Mouse (Mus musculus) layer of hippocampus, adult 8-10 months (tissue): ENCODE data around the gene 4930415O20Rik. TPM values are rescaled to one million over a fixed set of nuclear protein-coding genes. Genes with fewer than 3 reads are reported as not detected.

Source experiments
- DNase-seq, 2 experiments: peaks; one replicate each; pipeline ENCODE4 v3.0.0; 2022; ENCODE audit warnings: low spot score in 2 of 2
- total RNA-seq, 4 experiments: library from RNA; stranded (reverse); gene quantifications; 2 replicates each; pipeline ENCODE4 v1.2.4; 2022

The 4930415O20Rik gene
- total RNA-seq, 4 experiments from 2014 or later, result not detected

DNA sequence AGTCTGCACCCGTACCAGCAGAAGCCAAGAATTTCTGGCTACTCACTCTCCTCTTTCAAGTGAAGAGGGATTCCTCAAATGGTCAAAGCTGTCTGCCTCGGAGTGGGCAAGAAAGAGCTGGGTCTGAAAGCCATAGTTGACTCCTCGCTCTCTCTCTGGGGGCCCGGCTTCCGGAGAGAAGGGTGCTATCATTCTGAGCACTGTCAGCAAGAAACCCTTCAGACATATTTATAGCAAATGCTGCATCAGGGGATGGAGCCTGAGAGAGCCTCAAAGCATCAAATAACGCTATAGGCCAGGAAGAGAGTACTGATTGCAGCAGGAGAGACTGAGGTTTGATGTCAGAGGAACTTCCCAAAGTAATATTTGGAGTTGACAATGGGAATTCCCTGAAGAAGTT lies 58.7 kb downstream of the 4930415O20Rik start:
- no peak for DNase-seq

DNA sequence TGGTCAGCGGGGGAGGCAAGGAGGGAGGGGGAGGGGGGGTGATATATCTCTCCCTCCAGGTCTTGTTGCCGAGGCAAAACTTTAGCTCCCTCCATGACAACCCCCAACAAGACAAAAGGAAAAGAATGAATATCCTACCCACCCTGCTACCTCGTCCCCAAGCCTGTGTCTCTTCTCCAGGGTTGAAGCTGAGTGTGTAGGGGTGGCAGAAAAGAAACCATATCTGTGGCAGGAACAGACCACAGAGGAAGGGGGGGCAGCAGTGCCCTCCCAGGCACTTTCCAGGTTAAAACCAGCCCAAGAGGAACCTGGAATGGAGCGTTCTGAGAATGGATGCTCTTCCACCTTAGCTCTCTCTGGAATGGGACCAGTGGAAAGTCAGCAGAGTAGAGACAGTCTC lies 59.7 kb downstream of the 4930415O20Rik start, which contains the start of gene Cacnb3:
Gene Cacnb3 (plus strand): TSS at position 301 of the 400 bp plus-strand sequence.
- no peak for DNase-seq

DNA sequence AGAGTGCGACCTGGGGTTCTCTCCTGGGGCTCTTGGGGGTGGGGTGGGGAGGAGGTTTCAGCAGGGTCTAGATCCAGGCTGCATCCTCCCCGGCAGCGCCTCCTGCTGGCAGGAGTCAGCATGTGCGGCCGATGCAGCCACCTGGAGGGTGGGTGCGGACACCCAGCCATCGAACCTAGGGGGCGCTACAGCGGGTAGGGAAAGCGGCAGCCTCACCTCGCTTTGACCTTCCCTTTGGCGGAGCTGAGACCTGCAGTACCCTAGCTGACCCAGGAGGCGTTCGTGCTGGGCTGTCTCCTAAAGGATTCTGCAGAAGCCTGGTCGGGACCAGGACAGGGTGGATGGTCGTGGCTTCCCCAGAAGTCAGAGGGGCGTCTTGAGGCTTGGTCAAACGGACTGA lies 60.7 kb downstream of the 4930415O20Rik start:
- DNase-seq, result no peak

DNA sequence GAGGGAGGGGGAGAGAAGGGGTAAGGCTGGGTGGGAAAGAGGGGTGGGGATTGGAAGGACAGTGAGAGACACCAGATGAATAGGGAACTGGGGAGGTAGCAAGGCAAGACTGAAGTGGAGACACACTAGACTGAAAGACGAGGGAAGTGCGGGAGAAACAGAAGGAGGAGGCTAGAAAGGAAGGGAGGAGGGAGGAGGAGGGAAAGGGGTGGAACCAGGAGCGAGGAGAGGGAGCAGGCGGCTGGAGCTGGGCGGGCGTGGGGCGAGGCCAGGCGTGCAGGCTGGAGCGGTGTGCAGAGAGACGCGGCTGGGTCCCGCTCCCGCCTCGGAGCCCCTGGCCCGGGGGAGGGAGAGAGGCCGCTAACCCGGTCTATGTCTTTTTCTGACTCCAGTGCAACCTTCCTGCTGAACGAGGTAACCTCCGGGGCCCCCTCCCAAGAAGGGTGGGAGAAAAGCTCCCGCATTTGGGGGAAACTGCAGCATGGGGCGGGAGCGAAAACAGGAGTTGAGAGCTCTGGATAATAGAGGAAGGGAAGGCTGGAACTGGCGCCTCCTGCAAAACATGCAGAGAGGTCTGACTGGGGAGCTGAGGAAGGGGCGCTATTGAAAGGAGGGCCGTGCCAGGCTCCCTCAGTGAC lies 61.4 kb downstream of the 4930415O20Rik start:
- no peak for DNase-seq

DNA sequence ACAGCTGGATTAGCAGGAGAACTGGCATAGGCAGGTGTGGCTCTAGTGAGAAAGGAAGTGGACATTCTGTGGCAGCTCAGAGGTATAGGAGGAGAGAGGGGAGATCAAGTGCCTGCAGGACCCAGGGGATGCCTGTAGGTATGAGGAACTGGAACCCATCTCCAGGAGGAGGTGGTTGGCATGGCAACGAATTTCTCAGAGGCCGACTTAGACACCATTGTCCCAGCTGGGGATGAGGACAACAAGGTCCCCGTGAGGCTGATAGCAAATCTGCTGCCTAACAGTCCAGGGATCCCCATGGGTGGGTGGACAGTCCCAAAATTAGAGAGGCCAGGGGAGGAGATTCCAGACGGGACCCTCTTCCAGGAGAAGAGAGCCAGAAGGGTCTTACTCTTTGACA lies 62.1 kb downstream of the 4930415O20Rik start:
- DNase-seq, result no peak

DNA sequence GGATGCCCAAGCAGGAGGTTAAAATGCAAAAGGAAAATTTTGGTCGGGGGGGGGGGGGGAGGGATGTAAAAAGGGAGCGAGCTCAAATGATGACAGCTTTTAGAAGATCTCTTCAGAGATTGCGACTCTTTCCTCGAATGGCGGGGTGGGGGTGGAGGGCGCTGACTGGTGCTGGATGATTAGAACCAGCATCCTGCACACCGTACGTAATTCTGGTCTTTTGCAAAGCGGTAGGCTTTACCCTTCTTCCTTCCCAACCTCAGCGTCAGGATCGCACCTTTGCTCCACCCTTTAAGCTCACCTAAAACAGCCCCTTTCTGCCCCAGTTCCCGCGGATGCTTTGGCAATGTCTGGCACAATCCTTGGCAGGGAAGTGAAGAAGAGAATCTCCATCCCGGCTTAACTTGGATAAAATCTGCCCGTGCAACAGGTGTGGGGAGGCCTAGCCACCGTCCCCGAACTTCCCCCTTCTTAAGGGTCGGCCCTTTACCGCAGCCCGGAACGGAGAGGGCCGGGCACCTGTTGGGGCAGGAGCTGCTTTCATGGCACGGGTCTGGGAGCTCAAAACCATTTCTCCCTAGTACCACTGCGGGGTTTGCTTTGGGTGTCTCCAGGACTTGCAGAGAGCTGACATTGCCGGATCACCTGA lies 63.1 kb downstream of the 4930415O20Rik start:
- no peak for DNase-seq

DNA sequence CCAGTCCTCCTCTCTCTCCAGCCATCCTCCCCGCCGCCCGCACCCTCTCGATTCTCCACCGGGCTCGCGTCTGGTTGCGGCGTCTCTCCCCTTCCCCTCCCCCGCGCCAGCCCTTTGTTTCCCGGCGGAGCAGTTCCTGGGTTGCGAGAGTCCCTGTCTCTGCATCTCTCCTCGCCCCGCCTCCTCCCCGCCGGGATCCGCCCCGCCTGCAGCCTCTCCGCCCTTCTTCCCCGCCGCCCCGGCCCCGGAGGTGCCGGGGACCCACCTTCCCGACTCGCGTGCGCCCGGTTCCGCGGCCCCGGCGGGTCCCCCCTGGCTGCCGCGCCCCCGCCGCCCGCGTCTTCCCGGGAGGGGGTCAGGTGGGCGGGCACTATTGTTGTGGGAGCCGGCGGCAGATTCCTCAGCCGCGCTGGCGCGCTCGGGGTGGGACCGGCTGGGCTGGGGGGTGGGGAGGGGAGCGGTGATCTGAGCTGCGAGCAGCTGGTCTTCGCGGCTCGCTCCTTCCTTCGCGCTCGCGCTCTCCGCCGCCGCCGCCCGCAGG lies 63.8 kb downstream of the 4930415O20Rik start:
- peak; percentile 77 for DNase-seq

DNA sequence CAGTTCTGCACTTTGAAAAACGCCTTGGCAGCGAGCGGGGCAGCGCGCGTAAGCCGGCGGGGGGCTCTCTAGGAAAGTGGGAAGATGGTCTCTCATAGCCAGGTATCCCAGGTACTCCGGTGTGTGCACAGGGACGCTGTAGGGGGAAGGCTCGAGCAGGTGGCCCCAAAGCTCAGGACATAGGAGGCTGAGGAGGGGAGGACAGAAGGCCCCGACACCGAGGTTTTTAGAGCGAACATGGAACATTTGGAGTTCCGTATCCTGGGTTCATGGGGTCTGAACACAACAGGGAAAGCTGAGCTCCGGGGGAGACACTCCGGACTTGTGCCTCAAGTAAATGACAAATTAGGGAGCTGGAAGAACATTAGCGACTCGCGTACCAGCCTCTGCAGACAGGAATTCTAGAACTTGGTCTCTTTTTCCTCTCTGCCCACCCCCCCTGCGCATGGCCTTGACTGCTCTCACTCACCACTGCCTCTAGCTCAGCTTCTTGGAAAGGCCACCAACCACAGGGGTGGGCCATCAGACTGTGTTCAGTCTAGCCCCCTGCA lies 64.6 kb downstream of the 4930415O20Rik start:
- no peak for DNase-seq

DNA sequence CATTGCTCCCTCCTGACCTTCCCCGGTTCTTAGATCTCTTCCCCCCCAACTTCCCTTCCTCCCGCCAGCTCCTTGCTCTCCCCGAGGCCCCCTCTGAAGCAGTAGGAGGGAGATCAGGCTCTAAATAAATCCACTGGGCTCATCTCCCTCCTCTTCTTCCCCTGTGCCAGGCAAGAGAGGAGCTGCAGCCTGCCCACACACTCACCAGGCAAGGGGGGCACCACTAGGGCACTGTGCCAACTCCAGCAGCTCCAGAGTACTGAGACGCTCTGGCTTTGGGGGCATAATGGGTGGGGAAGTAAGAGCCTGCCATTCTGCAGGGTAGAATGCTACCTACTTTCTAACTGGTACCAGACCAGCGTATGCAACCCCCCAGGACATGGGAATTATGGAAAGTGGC lies 65.7 kb downstream of the 4930415O20Rik start:
- no peak for DNase-seq

DNA sequence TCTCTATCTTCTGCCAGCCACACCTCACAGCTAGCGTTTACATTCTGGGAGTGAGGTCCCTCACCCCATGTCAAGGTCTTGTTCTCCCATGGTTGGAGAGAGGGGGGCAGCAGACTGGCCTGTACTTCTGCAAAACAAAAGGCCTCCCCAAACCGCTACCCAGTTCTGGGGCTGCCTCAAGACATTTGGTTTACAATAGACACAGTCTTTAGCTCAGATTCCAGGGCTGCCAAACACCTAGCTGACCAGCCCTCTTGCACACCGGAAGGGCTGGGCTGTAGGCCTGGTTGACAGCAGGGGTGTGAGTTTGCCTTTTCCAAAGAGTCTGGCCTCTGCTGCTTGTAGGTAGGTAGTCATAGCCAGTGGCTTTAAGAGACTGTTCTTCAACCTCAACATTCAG lies 66.4 kb downstream of the 4930415O20Rik start:
- no peak for DNase-seq

Other genes with a start within 250 kb of the 4930415O20Rik start
- not detected for gene Olfr284, start 230.0 kb upstream of the 4930415O20Rik start, total RNA-seq
- gene Olfr283, start 190.1 kb upstream of the 4930415O20Rik start, total RNA-seq, result not detected
- not detected for gene Olfr282, start 139.8 kb upstream of the 4930415O20Rik start, total RNA-seq
- gene Olfr281, start 118.4 kb upstream of the 4930415O20Rik start, total RNA-seq, result not detected
- gene OR5BS1P, start 101.1 kb upstream of the 4930415O20Rik start, total RNA-seq, result not detected
- not detected for gene Lalba, start 88.3 kb upstream of the 4930415O20Rik start, total RNA-seq
- not detected for gene Olfr279, start 78.6 kb upstream of the 4930415O20Rik start, total RNA-seq
- 10 to 100 TPM; 54.1 to 60.0 (median 57.2) TPM for gene Kansl2, start 36.7 kb upstream of the 4930415O20Rik start, total RNA-seq
- 10 to 100 TPM; 37.3 to 43.8 (median 42.7) TPM for gene Ccnt1, start 81 bp upstream of the 4930415O20Rik start, total RNA-seq
- gene Adcy6, start 39.1 kb downstream of the 4930415O20Rik start, total RNA-seq, result 10 to 100 TPM; 47.3 to 58.6 (median 52.2) TPM
- 100 to 1,000 TPM; 163 to 193 (median 176) TPM for gene Cacnb3, start 59.8 kb downstream of the 4930415O20Rik start, total RNA-seq
- gene Ddx23, start 91.9 kb downstream of the 4930415O20Rik start, total RNA-seq, result 10 to 100 TPM; 76.3 to 89.4 (median 85.9) TPM
- 1 to 10 TPM; 6.3 to 8.7 (median 7.3) TPM for gene Rnd1, start 106.5 kb downstream of the 4930415O20Rik start, total RNA-seq
- 10 to 100 TPM in 1 of 4 experiments, 1 to 10 TPM in 3; 7.4 to 10.4 (median 8.4) TPM for gene Ccdc65, start 137.2 kb downstream of the 4930415O20Rik start, total RNA-seq
- gene Fkbp11, start 157.2 kb downstream of the 4930415O20Rik start, total RNA-seq, result 1 to 10 TPM; 1.2 to 2.3 (median 1.5) TPM
- gene Arf3, start 192.2 kb downstream of the 4930415O20Rik start, total RNA-seq, result 100 to 1,000 TPM; 730 to 835 (median 787) TPM
- under 1 TPM; 0.16 to 0.59 (median 0.41) TPM for gene Wnt10b, start 207.1 kb downstream of the 4930415O20Rik start, total RNA-seq
- gene Wnt1, start 218.9 kb downstream of the 4930415O20Rik start, total RNA-seq, result not detected
- 1,000 to 10,000 TPM; 1,258 to 1,383 (median 1,345) TPM for gene Ddn, start 238.5 kb downstream of the 4930415O20Rik start, total RNA-seq